Mouse (Mus musculus) CD8-positive naive resting alpha-beta T cell, adult 2 months (primary cell): ENCODE results near the gene Lgalsl.

ENCODE experiments used
- DNase-seq, 2 experiments: peaks; one replicate each; pipeline ENCODE4 v3.0.0; 2022; ENCODE audit warnings: low read depth in 2 of 2, low spot score in 2 of 2

The Lgalsl gene

DNA sequence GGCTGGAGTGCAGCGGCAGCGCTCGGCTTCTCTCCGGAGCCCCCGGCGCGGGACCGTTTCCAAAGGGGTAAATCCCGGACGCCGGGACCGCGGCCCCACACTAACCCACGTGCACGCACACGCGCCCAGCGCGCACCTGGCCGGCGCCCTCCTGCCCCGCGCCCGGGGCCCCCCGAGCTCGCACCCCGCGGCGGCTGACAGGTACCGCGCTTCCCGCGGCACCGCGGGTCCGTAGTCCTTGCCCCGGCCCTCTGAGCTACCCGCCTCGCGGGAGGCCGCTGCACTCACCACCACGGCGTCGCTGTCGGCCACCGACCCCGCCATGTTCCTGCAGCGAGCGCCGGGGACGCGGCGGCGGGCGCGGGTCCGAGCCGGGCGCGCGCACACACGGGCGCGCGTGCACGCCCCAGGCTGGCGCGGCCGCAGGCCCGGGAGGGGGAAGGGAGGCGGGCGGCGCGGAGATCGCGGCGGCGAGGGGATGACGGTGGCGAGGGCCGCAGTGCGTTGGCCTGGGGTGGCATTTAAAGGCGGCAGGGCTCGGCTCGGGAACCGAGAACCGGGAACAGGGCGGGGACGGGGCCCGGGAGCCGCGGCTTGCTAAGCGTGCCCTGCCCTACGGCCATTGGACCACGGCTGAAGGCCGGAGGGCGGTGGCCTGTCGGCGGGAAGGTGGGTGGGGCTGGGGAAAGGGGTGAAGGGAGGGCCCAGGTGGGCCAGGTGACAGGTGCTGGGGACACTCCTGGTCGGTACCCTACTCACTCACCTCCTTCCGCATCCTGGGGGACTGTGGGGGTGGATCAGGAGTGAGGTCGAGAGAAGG, at the start of gene Lgalsl:
Gene Lgalsl (minus strand): TSS at position 371 of the 820 bp plus-strand sequence.
- DNase-seq, result peak; percentile 27 to 31

- no peak for DNase-seq
Observed at GRCm38 (mm10) chr11:20878644-20879043, 47.8 kb upstream of the Lgalsl start.

DNA sequence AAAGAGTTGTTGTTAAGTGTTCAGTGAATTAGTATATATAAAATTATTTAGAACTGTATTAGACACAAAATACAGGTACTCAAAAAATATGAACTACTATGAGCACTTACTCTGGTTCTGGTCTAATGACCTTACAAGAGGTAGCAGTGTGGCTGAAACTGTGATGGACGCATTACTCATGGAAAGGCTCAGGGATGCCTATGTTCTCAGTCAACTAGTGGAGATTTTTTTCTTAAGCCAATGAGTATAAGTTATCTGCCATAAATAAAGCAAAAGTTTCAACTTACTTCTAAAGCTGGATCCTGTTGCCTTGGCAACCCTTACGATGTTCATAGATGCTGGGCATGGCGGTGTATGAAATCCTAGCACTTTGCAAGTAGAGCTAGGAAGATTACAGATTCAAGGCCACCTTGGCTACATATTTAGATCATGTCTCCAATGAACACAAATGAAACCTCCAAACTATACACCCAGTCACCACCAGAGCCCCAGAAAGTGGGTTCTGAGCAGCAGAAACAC, 46.8 kb upstream of the Lgalsl start:
- no peak for DNase-seq

DNA sequence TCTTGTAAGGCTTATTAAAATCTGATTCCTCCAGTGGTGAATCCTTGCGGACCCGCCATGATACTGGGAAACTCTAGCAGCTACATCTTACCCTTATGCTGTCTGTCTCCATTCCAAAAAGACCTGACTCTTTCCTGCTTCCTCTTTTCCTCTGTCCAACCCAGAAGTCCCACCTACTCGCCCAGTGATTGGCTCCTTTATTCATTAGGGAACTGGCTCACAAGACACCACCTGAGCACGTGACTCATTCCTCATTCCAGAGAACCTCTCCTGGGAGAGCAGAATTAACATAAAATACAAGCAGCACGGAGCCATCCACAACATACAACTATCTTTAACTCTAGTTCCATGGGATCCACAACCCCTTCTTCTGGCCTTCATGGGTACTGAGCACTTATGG, 42.5 kb upstream of the Lgalsl start:
- no peak for DNase-seq

GRCm38 (mm10) chr11:20872911-20873310, 42.1 kb upstream of the Lgalsl start:
- DNase-seq, result no peak

- DNase-seq, result no peak
Observed at GRCm38 (mm10) chr11:20872444-20872843, 41.6 kb upstream of the Lgalsl start.

- no peak for DNase-seq
Observed at GRCm38 (mm10) chr11:20869927-20870326, 39.1 kb upstream of the Lgalsl start.

DNA sequence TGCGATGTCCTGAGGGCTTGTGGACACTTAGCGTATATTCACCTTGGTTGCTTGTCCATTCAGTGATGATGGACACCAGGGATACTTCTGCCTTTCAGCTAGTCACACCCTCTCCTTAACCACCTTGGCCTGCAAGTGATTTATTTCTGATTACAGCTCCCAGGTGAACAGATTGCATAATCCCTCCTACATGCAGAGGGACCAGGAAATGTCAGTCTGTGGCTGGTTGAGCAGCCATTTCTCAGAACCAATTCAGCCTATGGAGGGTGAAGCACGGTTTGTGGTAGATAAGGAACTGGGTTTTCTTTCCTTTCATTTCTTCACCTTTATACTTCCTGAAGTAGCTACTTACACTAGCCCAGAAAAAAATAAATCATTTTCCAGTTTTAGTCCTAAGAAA, 34.6 kb upstream of the Lgalsl start:
- no peak for DNase-seq

GRCm38 (mm10) chr11:20864647-20865046, 33.8 kb upstream of the Lgalsl start:
- no peak for DNase-seq

GRCm38 (mm10) chr11:20862101-20862500, 31.2 kb upstream of the Lgalsl start:
- DNase-seq, result no peak

DNA sequence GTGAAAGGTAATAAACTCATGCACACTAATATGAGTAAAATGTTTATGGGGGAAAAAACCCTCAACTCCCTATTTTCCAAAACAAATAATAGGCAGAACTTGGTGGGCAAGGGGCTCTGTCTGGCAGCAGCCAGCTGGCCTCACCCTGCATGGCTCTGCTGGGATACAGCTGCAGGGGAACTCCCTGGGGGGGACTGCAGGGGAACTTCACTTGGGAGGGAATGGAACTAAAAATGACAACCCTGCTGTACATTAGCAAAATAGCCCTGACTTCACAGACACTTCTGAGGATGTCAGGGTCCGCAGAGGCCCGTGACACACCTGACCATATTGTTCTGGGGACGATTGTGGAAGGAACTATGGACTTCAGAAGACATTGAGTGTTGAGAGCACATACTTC, 29.5 kb upstream of the Lgalsl start:
- no peak for DNase-seq

DNA sequence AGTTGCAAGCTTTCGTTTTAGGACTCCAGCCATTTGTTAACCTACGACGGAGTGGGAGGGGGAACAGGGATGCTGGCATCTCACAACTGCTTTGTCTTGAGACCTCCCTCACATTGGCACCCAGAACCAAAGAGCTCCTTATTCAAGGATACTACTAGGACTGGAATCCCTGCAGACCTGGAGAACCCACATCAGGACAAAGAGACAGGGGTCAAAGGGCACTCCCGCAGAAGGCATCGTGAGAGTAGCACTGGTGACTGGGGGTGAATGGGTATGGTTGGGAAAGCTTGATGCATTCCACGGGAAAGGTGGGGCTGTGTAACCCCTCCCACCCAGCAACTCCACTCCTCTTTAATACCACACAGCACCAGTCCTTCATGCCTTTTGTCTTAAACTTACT, 29.0 kb upstream of the Lgalsl start:
- no peak for DNase-seq

DNA sequence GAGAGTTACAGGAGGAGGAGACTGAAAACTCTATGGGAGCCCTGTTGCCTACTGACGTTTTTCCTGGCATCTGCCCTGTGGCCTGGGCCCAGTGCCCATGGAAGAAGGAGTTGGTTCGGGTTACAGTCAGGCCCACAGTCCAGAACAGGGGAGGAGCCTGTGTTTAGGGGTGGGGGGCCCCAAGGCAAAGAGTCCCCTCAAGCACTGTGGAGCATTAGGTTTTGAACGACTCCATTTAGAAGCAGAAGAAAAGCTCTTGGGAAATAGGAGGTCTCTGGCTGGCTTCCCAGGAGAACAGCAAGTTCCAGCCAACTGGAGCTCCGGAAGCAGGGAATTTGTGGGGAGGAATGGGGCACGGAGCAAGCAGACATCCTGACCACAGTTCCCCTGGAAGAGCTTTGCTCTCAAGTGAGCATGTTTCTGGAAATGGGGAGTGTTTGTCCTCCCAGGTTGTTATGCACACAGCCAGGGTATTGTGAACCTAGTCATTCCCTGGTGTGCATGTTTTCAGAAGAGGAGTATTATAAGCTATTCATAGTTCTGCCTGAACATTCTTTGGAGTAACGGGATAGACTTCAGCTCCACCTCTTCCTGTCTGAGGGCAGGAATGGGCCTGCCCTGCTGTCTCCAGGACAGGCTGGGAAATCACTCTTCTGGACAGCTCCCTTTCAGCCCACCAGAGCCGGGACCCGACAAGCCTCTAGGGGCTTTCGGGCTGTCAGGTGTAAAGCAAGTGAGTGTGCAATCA, 28.2 kb upstream of the Lgalsl start:
- DNase-seq, result no peak

- no peak for DNase-seq
Observed at GRCm38 (mm10) chr11:20857921-20858320, 27.1 kb upstream of the Lgalsl start.

GRCm38 (mm10) chr11:20854032-20854741, 23.3 kb upstream of the Lgalsl start:
- no peak for DNase-seq

- DNase-seq, result no peak
Observed at GRCm38 (mm10) chr11:20850196-20850595, 19.3 kb upstream of the Lgalsl start.

DNA sequence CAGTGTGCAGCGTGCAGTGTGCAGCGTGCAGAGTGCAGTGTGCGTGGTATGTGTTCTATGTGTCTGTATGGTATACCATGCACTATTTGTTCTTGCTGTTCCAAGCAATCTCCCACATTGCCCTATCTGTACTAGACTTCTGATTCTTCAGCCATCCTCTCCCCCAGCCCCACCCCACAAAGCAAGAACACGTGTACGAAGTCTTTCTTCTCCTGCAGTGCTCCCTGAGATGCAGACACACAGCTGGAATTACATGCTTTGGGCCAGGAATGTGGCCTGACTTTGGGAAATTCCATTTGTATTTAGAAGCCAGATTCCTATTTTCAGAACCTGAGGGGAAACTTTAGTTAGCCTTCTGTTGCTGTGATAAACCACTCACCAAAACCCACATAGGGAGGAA, 18.5 kb upstream of the Lgalsl start:
- DNase-seq, result no peak

DNA sequence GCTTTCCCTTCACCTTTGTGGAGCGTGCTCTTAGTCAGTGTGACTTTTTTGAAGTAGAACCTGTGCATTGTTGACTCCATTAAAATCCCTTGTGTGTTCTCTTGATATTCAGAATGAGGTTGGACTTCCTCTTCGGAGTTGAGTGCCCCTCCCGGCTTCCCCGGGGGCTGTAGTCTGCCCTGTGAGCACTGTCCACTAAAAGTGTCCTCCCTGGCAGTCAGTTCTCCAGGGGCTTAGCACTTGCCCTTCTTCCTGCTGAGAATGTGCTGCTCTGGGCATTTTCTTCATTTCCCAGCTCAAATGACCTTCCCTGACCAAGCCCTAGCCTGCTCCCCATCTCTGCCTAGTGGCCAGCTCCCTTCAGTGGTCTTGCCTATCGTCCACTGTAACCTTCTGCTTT, 6.5 kb upstream of the Lgalsl start:
- no peak for DNase-seq

DNA sequence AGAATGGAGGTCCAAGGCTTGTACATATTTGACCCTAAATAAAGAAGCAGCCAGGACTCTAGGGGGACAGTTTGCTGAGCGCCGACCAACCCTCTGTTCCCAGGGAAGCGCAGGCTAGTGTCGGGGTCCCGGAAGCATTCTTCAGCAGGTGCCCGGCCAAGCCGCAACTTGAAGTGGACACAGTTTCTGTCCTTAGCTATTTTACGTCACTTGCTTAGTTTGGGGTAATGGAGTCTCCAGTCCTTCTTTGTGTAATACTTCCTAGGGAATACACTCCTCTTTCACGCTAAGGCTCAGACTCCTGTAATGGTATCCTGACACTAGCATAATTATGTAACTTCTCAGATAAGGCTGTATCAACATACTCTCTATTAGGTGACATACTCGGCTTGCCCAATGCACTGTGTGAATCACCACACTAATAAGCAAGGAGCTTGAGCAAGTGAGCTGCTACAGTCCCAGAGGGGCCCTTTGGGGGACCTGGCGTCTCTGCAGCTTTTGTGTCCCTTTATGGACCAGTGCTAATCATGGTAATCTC, 813 bp upstream of the Lgalsl start:
- DNase-seq, result no peak

DNA sequence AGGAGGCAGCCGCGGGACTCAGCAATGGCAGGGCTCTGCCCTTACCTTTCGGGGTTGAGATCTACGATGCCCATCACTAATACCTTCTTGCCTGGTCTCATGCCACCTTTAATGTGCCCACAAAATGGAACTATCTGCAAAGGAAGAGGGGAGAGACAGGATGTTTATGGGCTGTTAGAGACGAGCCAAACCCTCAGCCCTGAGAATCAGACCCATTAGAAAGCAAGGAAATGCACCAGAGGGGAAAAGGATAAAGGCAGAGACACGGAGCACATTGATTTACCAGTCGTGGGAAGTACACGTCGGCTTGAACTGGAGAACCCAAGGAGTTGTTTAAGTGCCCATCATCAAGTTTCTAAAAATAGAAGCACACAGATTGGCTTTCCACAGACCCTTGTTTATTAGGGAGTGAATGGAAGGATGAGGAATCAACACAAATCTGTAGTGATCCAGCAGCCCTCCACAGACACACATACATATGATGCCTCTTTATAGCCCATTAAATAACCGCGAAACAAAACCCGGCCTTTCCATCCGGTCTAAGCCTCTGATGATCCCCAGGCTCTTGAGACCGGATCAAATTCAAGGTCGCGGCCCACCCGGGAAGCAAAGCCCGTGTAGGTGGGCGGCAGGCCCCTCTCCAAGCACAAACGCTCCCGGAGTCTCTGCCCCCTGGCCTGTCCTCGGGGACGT, 717 bp downstream of the Lgalsl start:
- DNase-seq, result no peak
